Mouse (Mus musculus) kidney, postnatal 0 days (tissue): Measurements from ENCODE around the gene Hnrnpdl. TPM values are rescaled to one million over a fixed set of nuclear protein-coding genes. Genes with fewer than 3 reads are reported as not detected.

Source experiments
- ATAC-seq: fragments of 200-750 bp; cut with Nextera tagmentation; replicated peaks from 2 replicates; pipeline ENCODE4 v1.8.0; 2017; ENCODE audit warnings: low read depth, moderate number of reproducible peaks, moderate TSS enrichment, moderate library complexity; ENCODE audit not compliant: low FRiP score
- DNase-seq: peaks from one replicate; pipeline ENCODE4 v3.0.0-alpha.2; 2016; ENCODE audit warnings: low spot score
- H3K27ac ChIP-seq: fragments of 300-500 bp; sonication (generic); 2 replicates; pipeline ENCODE4 v1.5.1; 2014; ENCODE audit warnings: mild to moderate bottlenecking
- H3K27me3 ChIP-seq: fragments of 300-500 bp; sonication (generic); 2 replicates; pipeline ENCODE4 v1.6.1; 2014; ENCODE audit warnings: low read length, mixed read lengths; ENCODE audit not compliant: insufficient read depth
- H3K36me3 ChIP-seq: fragments of 300-500 bp; sonication (generic); 2 replicates; pipeline ENCODE4 v1.6.1; 2014; ENCODE audit warnings: low read length, mixed read lengths; ENCODE audit not compliant: insufficient read depth
- H3K4me1 ChIP-seq: fragments of 300-500 bp; sonication (generic); replicated peaks from 2 replicates; pipeline ENCODE4 v1.6.1; 2014; ENCODE audit warnings: antibody characterized with exemption, low read length, mixed read lengths; ENCODE audit not compliant: insufficient read depth
- H3K4me2 ChIP-seq: fragments of 300-500 bp; sonication (generic); 2 replicates; pipeline ENCODE4 v1.6.1; 2014; ENCODE audit warnings: mild to moderate bottlenecking, low read length, moderate library complexity, mixed read lengths
- H3K4me3 ChIP-seq: fragments of 300-500 bp; sonication (generic); replicated peaks from 2 replicates; pipeline ENCODE4 v1.5.1; 2014; ENCODE audit warnings: low read depth, low read length
- H3K9ac ChIP-seq: fragments of 300-500 bp; sonication (generic); 2 replicates; pipeline ENCODE4 v1.6.1; 2014; ENCODE audit warnings: low read depth, low read length
- H3K9me3 ChIP-seq: fragments of 300-500 bp; sonication (generic); replicated peaks from 2 replicates; pipeline ENCODE4 v1.6.1; 2016; ENCODE audit warnings: low read length, inconsistent platforms, mixed read lengths
- CTCF ChIP-seq: IDR thresholded peaks from 2 replicates; pipeline ENCODE4 v1.5.1; 2016; ENCODE audit warnings: antibody characterized with exemption, low read depth, mild to moderate bottlenecking, moderate library complexity
- WGBS: fragments of 180-500 bp; shearing (Covaris S2); extraction: QIAGEN DNeasy Blood & Tissue Kit; methylation state at CpG from one replicate; pipeline ENCODE4 v1.1.7; 2014; 5-methylcytosine and 5-hydroxymethylcytosine counted together
- polyA plus RNA-seq: library from polyadenylated mRNA; unstranded; fragments of >200 nt; fragmentation: Nextera tagmentation; extraction: Ambion mirVana; gene quantifications from 2 replicates; pipeline ENCODE4 v1.2.1, GENCODE M21; 2015

Gene Hnrnpdl
- polyA plus RNA-seq, 1 experiment from 2014 or later, result 118 TPM

GRCm38 (mm10) chr5:100000500-100000899, 39.0 kb downstream of the Hnrnpdl start:
- no peak for DNase-seq
- Histone ChIP-seq H3K9me3 (no peaks in the 10 kb centered on the region), H3K4me3 (no peak overlapping the region), H3K27me3 (no peaks in the 10 kb centered on the region), H3K36me3 (no peaks in the 10 kb centered on the region), H3K27ac (no peak overlapping the region), H3K4me2 (no peak overlapping the region), H3K4me1 (no peaks in the 10 kb centered on the region), H3K9ac (no peak overlapping the region)
- no peak for ATAC-seq
- no peak for TF ChIP-seq CTCF
- 46% methylated on average over 8 of the region's 8 CpGs for WGBS

- WGBS, result 82% methylated on average over 7 of the region's 7 CpGs
- Histone ChIP-seq H3K4me2 (no peak overlapping the region), H3K27ac (no peak overlapping the region), H3K4me1 (no peaks in the 10 kb centered on the region), H3K4me3 (no peak overlapping the region), H3K9me3 (no peaks in the 10 kb centered on the region), H3K27me3 (no peaks in the 10 kb centered on the region), H3K36me3 (no peaks in the 10 kb centered on the region), H3K9ac (no peak overlapping the region)
- ATAC-seq (no peak), DNase-seq (no peak)
- TF ChIP-seq CTCF, result no peak
Measured at GRCm38 (mm10) chr5:100000048-100000447, 39.4 kb downstream of the Hnrnpdl start.

- Histone ChIP-seq H3K9me3 (no peaks in the 10 kb centered on the region), H3K27me3 (no peaks in the 10 kb centered on the region), H3K4me1 (no peaks in the 10 kb centered on the region), H3K4me2 (no peak overlapping the region), H3K27ac (no peak overlapping the region), H3K36me3 (no peaks in the 10 kb centered on the region), H3K4me3 (no peak overlapping the region), H3K9ac (no peak overlapping the region)
- 91% methylated on average over 3 of the region's 3 CpGs for WGBS
- TF ChIP-seq CTCF, result no peak
- DNase-seq (no peak), ATAC-seq (no peak)
Measured at GRCm38 (mm10) chr5:99994680-99995079, 44.8 kb downstream of the Hnrnpdl start.

GRCm38 (mm10) chr5:99994166-99994565, 45.3 kb downstream of the Hnrnpdl start:
- Histone ChIP-seq H3K27me3 (no peaks in the 10 kb centered on the region), H3K27ac (no peak overlapping the region), H3K4me1 (no peaks in the 10 kb centered on the region), H3K4me3 (no peak overlapping the region), H3K9me3 (no peaks in the 10 kb centered on the region), H3K36me3 (no peaks in the 10 kb centered on the region), H3K9ac (no peak overlapping the region), H3K4me2 (no peak overlapping the region)
- ATAC-seq, result no peak
- no peak for TF ChIP-seq CTCF
- DNase-seq, result no peak
- WGBS, result 65% methylated on average over 3 of the region's 3 CpGs

Other genes starting within 250 kb of the Hnrnpdl start
- 0.25 and 0.65 TPM in 2 replicates for gene Vamp9, start 133.4 kb downstream of the Hnrnpdl start, polyA plus RNA-seq
- 97.7 and 125 TPM in 2 replicates for gene Hnrnpd, start 60.7 kb downstream of the Hnrnpdl start, polyA plus RNA-seq
- 2.9 and 4.5 TPM in 2 replicates for gene 4930524J08Rik, start 60.6 kb downstream of the Hnrnpdl start, polyA plus RNA-seq
- 31.5 and 36.1 TPM in 2 replicates for gene Enoph1, start 321 bp upstream of the Hnrnpdl start, polyA plus RNA-seq
- 26.3 and 27.3 TPM in 2 replicates for gene Tmem150c, start 120.1 kb upstream of the Hnrnpdl start, polyA plus RNA-seq